Mouse (Mus musculus): ENCODE data around the gene Rcbtb1. TPM values are rescaled to one million over a fixed set of nuclear protein-coding genes. Genes with fewer than 3 reads are reported as not detected.

The Rcbtb1 gene
- polyA plus RNA-seq, 1 experiment from 2014 or later: 30.4 TPM

Other genes starting within 250 kb of the Rcbtb1 start
- gene 1700129C05Rik, start 58.3 kb upstream of the Rcbtb1 start, polyA plus RNA-seq (2016; fragmentation: Nextera tagmentation; extraction: Ambion mirVana): not detected in 2 replicates
- not detected in 2 replicates for gene Gm5142, start 22.5 kb upstream of the Rcbtb1 start, polyA plus RNA-seq (2016; fragmentation: Nextera tagmentation; extraction: Ambion mirVana)
- gene Gm6904, start 59.0 kb downstream of the Rcbtb1 start, polyA plus RNA-seq (2016; fragmentation: Nextera tagmentation; extraction: Ambion mirVana): not detected in 2 replicates
- not detected in 2 replicates for gene Phf11a, start 96.3 kb downstream of the Rcbtb1 start, polyA plus RNA-seq (2016; fragmentation: Nextera tagmentation; extraction: Ambion mirVana)
- 0.49 and 0.60 TPM in 2 replicates for gene Phf11b, start 140.1 kb downstream of the Rcbtb1 start, polyA plus RNA-seq (2016; fragmentation: Nextera tagmentation; extraction: Ambion mirVana)
- 0.45 and 0.65 TPM in 2 replicates for gene Phf11d, start 164.3 kb downstream of the Rcbtb1 start, polyA plus RNA-seq (2016; fragmentation: Nextera tagmentation; extraction: Ambion mirVana)
- 0.67 and 0.71 TPM in 2 replicates for gene Phf11c, start 194.2 kb downstream of the Rcbtb1 start, polyA plus RNA-seq (2016; fragmentation: Nextera tagmentation; extraction: Ambion mirVana)
- 9.8 and 11.4 TPM in 2 replicates for gene Setdb2, start 239.7 kb downstream of the Rcbtb1 start, polyA plus RNA-seq (2016; fragmentation: Nextera tagmentation; extraction: Ambion mirVana)
- 37.8 and 40.4 TPM in 2 replicates for gene Cab39l, start 239.8 kb downstream of the Rcbtb1 start, polyA plus RNA-seq (2016; fragmentation: Nextera tagmentation; extraction: Ambion mirVana)